Mouse (Mus musculus) heart, embryonic 12.5 days (tissue): ENCODE measurements at regions not wholly inside any gene's neighbourhood (a gene's known extent, or its start where the extent isn't known, plus 50 kb on each side); places are given as distances from the start of the nearest gene placed in this dataset.
"Not testable (repeated sequence)": the region's sequence is repeated elsewhere in the genome, so short reads cannot be mapped to it uniquely, and the experiment has no call there.

Experiments used
- ATAC-seq: fragments of 200-750 bp; cut with Nextera tagmentation; 2 replicates; pipeline ENCODE4 v1.8.0; 2017; ENCODE audit warnings: moderate TSS enrichment, moderate library complexity; ENCODE audit not compliant: insufficient number of reproducible peaks, low FRiP score
- H3K27ac ChIP-seq: fragments of 300-500 bp; sonication (generic); 2 replicates; pipeline ENCODE4 v1.5.1; 2016; ENCODE audit warnings: mild to moderate bottlenecking, moderate library complexity; ENCODE audit not compliant: poor library complexity, severe bottlenecking
- H3K27me3 ChIP-seq: fragments of 300-500 bp; sonication (generic); replicated peaks from 2 replicates; pipeline ENCODE4 v1.6.1; 2016; ENCODE audit warnings: mild to moderate bottlenecking, moderate library complexity
- H3K36me3 ChIP-seq: fragments of 300-500 bp; sonication (generic); 2 replicates; pipeline ENCODE4 v1.6.1; 2016; ENCODE audit warnings: mild to moderate bottlenecking, moderate library complexity
- H3K4me1 ChIP-seq: fragments of 300-500 bp; sonication (generic); replicated peaks from 2 replicates; pipeline ENCODE4 v1.6.1; 2016; ENCODE audit warnings: mild to moderate bottlenecking
- H3K4me2 ChIP-seq: fragments of 300-500 bp; sonication (generic); 2 replicates; pipeline ENCODE4 v1.6.1; 2016; ENCODE audit warnings: mild to moderate bottlenecking, moderate library complexity
- H3K4me3 ChIP-seq: fragments of 300-500 bp; sonication (generic); 2 replicates; pipeline ENCODE4 v1.5.1; 2016; ENCODE audit warnings: mild to moderate bottlenecking
- H3K9ac ChIP-seq: fragments of 300-500 bp; sonication (generic); 2 replicates; pipeline ENCODE4 v1.6.1; 2016; ENCODE audit warnings: mild to moderate bottlenecking, moderate library complexity
- H3K9me3 ChIP-seq: fragments of 300-500 bp; sonication (generic); replicated peaks from 2 replicates; pipeline ENCODE4 v1.6.1; 2016; ENCODE audit warnings: mild to moderate bottlenecking, moderate library complexity
- WGBS: fragments of 180-500 bp; shearing (Covaris S2); methylation state at CpG from one replicate; pipeline ENCODE4 v1.1.7; 2016; 5-methylcytosine and 5-hydroxymethylcytosine counted together

GRCm38 (mm10) chr5:64697466-64697865 is 105.7 kb upstream of the Klf3 start:
- no peak overlapping the region for H3K9ac ChIP-seq
- 78% methylated on average over 5 of the region's 5 CpGs for WGBS

DNA sequence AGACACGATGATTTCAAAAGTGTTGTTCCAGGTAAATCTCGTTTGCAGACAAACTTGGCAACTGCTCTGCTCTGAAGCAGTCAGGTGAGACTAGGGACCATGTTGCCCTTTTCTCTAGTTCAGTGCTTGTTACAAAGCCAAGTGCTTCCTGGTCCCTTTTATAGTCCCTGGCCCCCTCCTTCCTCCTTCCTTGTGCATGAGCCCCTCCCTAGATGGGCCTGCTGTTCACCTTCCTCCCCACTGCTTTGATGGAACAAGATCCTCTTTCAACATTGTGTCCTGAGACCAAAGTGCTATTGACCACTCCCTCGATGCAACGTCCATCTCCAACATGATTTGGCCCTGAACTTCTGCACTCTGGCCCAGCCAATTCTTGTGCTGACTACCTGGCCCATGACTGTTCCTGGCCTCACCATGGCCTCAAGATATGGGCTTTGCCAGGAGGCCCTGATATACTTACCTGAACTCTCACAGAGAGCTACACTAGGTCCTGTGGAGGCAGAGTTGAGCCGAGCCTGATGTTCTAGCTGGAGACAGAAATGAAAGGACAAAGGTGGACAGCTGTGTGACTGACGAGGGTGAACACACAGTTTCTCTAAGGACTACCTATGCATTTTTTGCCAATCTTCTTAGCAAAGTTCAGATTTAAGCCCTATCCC is 104.6 kb upstream of the Klf3 start:
- Histone ChIP-seq H3K9me3 (peaks cover 4% of the 10 kb centered on the region), H3K27me3 (no peaks in the 10 kb centered on the region), H3K27ac (no peak overlapping the region), H3K36me3 (no peaks in the 10 kb centered on the region), H3K4me3 (no peak overlapping the region), H3K9ac (no peak overlapping the region), H3K4me1 (peaks cover 24% of the 10 kb centered on the region), H3K4me2 (no peak overlapping the region)
- no peak for ATAC-seq
- WGBS: 90% methylated on average over 6 of the region's 6 CpGs

More at GRCm38 (mm10) chr5:64697466-64697865, 105.7 kb upstream of the Klf3 start:
- Histone ChIP-seq H3K27ac (no peak overlapping the region), H3K4me1 (peaks cover 17% of the 10 kb centered on the region), H3K4me3 (no peak overlapping the region), H3K4me2 (no peak overlapping the region), H3K36me3 (no peaks in the 10 kb centered on the region), H3K27me3 (no peaks in the 10 kb centered on the region), H3K9me3 (peaks cover 5% of the 10 kb centered on the region)
- no peak for ATAC-seq

GRCm38 (mm10) chr5:64700030-64700429 is 103.2 kb upstream of the Klf3 start:
- no peak for ATAC-seq
- 42% methylated on average over 6 of the region's 6 CpGs for WGBS
- no peak overlapping the region for H3K27ac ChIP-seq

DNA sequence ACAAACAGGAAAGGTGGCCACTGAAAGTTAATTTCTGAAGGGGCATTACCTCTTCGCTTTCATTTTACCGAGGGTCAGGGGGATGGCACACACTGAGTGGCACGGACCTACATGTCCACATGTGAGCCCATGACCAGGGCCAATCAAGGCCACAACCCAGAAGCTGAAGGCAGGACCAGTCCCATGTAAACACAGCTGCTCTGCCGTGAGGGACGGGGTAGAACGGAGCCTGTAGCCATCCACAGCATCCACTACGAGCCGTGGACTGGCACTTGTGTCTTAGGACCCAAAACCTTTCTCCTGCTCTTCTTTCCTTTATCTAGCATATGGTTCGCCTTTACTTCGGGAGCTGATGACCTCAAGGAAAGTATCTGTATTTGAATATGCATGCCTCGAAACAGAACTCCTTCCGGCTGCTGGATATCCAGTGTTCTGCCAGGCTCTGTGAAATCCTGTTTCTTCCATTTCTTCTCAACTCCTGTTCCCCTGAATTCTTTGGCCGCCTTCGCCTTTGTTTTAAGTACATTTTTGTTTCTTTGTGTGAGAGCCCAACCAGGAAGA is 101.9 kb upstream of the Klf3 start:
- H3K9ac ChIP-seq: no peak overlapping the region
- 64% methylated on average over 14 of the region's 14 CpGs for WGBS

More at GRCm38 (mm10) chr5:64700030-64700429, 103.2 kb upstream of the Klf3 start:
- no peak overlapping the region for H3K4me3 ChIP-seq
- no peaks in the 10 kb centered on the region for H3K9me3 ChIP-seq
- H3K27me3 ChIP-seq: no peaks in the 10 kb centered on the region
- H3K9ac ChIP-seq: no peak overlapping the region
- H3K4me2 ChIP-seq: peak overlapping the region; percentile 12
- H3K36me3 ChIP-seq: no peaks in the 10 kb centered on the region
- H3K4me1 ChIP-seq: peaks cover 33% of the 10 kb centered on the region

GRCm38 (mm10) chr5:64701780-64702231 is 101.4 kb upstream of the Klf3 start:
- no peaks in the 10 kb centered on the region for H3K9me3 ChIP-seq
- H3K9ac ChIP-seq: no peak overlapping the region
- no peaks in the 10 kb centered on the region for H3K27me3 ChIP-seq
- H3K4me2 ChIP-seq: peak overlapping the region; percentile 46
- WGBS: 17% methylated on average over 7 of the region's 7 CpGs
- H3K4me1 ChIP-seq: peaks cover 33% of the 10 kb centered on the region
- no peak overlapping the region for H3K4me3 ChIP-seq
- peak overlapping the region; percentile 69 for H3K27ac ChIP-seq
- ATAC-seq: peak; percentile 68
- H3K36me3 ChIP-seq: no peaks in the 10 kb centered on the region

More for the DNA sequence above, 101.9 kb upstream of the Klf3 start:
- Histone ChIP-seq H3K36me3 (no peaks in the 10 kb centered on the region), H3K9me3 (no peaks in the 10 kb centered on the region), H3K4me2 (peak overlapping the region; percentile 46), H3K27me3 (no peaks in the 10 kb centered on the region), H3K27ac (peak overlapping the region; percentile 69), H3K4me1 (peaks cover 33% of the 10 kb centered on the region), H3K4me3 (no peak overlapping the region)
- no peak for ATAC-seq

DNA sequence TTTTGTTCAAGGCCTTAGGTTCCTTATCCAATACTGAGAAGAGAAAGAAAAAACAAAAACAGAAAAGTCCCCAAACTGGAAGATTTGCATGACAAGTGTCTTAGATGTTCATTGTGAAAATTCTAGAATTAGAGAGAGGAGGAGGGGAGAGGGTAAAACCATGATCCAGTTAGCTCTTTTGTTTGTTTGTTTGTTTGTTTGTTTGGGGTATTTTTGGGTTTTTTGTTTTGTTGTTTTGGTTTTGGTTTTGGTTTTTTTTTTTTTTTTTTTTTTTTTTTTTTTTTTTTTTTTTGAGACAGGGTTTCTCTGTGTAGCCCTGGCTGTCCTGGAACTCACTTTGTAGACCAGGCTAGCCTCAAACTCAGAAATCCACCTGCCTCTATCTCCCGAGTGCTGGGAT is 100.8 kb upstream of the Klf3 start:
- Histone ChIP-seq H3K4me1 (peaks cover 33% of the 10 kb centered on the region), H3K27ac (peak overlapping the region; percentile 69)
- not testable (repeated sequence) for H3K9ac ChIP-seq, ATAC-seq, H3K9me3 ChIP-seq, H3K4me2 ChIP-seq, H3K27me3 ChIP-seq, H3K4me3 ChIP-seq, H3K36me3 ChIP-seq
- WGBS: 40% methylated on average over 1 of the region's 1 CpGs

GRCm38 (mm10) chr5:64703091-64703872 is 99.9 kb upstream of the Klf3 start:
- Histone ChIP-seq H3K9me3 (no peaks in the 10 kb centered on the region), H3K27ac (peak overlapping the region; percentile 31; the same call in 1 of the 2 replicates), H3K4me3 (no peak overlapping the region), H3K27me3 (no peaks in the 10 kb centered on the region), H3K4me1 (peaks cover 33% of the 10 kb centered on the region), H3K9ac (no peak overlapping the region), H3K36me3 (no peaks in the 10 kb centered on the region), H3K4me2 (no peak overlapping the region)
- WGBS: 56% methylated on average over 9 of the region's 9 CpGs
- ATAC-seq: no peak

DNA sequence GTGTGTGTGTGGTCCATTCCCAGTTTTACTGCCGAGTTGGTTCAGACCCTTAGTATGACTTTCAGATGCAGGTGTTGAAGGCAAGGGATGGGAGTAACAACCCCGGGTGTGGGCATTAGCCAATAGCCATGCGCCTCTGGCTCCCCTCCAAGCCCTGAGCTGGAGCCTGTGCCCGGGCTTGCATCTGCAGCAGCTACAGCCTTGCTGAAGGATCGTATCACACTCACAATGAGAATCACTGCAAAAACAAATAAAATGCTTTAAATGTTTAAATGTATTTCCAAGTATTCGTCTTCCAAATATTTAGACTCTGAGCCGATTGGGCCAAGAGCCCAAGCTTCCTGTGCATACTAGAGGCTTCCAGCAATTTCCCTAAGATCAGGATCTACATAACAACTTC is 99.0 kb upstream of the Klf3 start:
- Histone ChIP-seq H3K9ac (no peak overlapping the region), H3K4me3 (no peak overlapping the region), H3K4me2 (no peak overlapping the region), H3K4me1 (peaks cover 33% of the 10 kb centered on the region), H3K9me3 (no peaks in the 10 kb centered on the region), H3K27ac (no peak overlapping the region), H3K27me3 (no peaks in the 10 kb centered on the region), H3K36me3 (no peaks in the 10 kb centered on the region)
- ATAC-seq: no peak
- WGBS: 55% methylated on average over 7 of the region's 7 CpGs

GRCm38 (mm10) chr5:64706586-64706985 is 96.6 kb upstream of the Klf3 start:
- no peak overlapping the region for H3K9ac ChIP-seq
- H3K4me3 ChIP-seq: no peak overlapping the region
- H3K4me2 ChIP-seq: no peak overlapping the region
- no peak for ATAC-seq
- no peaks in the 10 kb centered on the region for H3K9me3 ChIP-seq
- no peak overlapping the region for H3K27ac ChIP-seq
- no peaks in the 10 kb centered on the region for H3K36me3 ChIP-seq
- H3K4me1 ChIP-seq: peaks cover 23% of the 10 kb centered on the region
- no peaks in the 10 kb centered on the region for H3K27me3 ChIP-seq
- 77% methylated on average over 3 of the region's 3 CpGs for WGBS

DNA sequence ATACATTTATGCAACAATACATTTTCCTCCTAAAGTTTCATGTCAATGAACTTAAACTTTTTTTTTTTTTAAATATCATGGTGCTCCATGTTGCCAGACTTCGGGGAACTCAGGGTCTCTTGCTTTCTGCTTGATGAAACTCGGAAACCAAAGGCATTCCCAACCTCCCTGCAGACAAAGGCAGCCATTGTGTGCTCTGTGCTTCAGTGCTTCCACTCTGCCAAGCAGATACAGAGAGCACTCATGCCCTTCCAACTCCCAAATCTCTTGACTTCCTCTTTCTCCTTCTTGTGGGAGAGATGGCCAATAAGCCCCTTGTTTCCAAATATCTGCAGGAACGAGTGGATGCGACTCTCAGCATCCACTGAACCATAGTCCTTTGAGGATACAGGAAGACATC is 94.0 kb upstream of the Klf3 start:
- Histone ChIP-seq H3K36me3 (no peaks in the 10 kb centered on the region), H3K9me3 (no peaks in the 10 kb centered on the region)
- 65% methylated on average over 4 of the region's 4 CpGs for WGBS

DNA sequence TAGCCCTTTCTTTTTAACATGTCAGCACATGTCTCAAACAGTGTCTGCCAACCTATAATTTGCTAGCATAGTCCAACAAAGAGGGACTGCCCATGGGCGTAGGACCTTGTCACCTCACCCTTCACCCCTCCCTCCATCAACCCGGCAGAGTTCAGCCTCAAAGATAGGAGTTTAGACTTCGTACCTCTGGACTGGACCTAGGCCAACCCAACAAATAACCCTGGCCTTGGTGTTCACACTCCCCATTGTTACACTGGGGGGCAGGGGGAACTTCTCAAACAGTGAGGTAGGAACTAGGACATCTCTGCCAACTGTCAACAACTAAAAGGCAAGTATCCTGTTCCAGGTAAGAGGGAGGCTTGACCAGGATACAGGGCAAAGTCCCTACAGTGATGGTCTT is 93.0 kb upstream of the Klf3 start:
- Histone ChIP-seq H3K36me3 (no peaks in the 10 kb centered on the region), H3K27me3 (no peaks in the 10 kb centered on the region), H3K9me3 (no peaks in the 10 kb centered on the region), H3K4me2 (no peak overlapping the region), H3K27ac (no peak overlapping the region), H3K9ac (no peak overlapping the region), H3K4me3 (no peak overlapping the region), H3K4me1 (peaks cover 6% of the 10 kb centered on the region)
- 62% methylated on average over 3 of the region's 3 CpGs for WGBS
- ATAC-seq: no peak

More for the DNA sequence above, 94.0 kb upstream of the Klf3 start:
- no peak overlapping the region for H3K27ac ChIP-seq
- H3K9ac ChIP-seq: no peak overlapping the region
- no peaks in the 10 kb centered on the region for H3K27me3 ChIP-seq
- peaks cover 4% of the 10 kb centered on the region; the same call in 1 of the 2 replicates for H3K4me1 ChIP-seq
- no peak overlapping the region for H3K4me2 ChIP-seq
- no peak for ATAC-seq
- H3K4me3 ChIP-seq: no peak overlapping the region
